In genomic region chr10:23150401-23150800, GRCm38 (mm10) we compare ENCODE assay signal across 8 mouse cellular contexts.
DNase-seq lines count a peak whose midpoint lies in the region; ATAC-seq and TF ChIP-seq lines count a peak whose summit lies in the region.
"Had no signal": no experiment of that assay in that cellular context is flagged by ENCODE, and none has a peak within 500 bp of the region (broad histone marks: within the 10 kb centered on the region; RNA-seq: fewer than 3 reads in every experiment).

No protein-coding gene starts in this region.

- H3K9ac ChIP-seq in kidney, embryonic 15.5 days: no peak overlapping the region
- H3K9ac ChIP-seq: embryonic facial prominence, embryonic 15.5 days had no signal

- no peak overlapping the region for H3K4me3 ChIP-seq in kidney, embryonic 15.5 days (replicated peaks)
- H3K4me3 ChIP-seq: embryonic facial prominence, embryonic 15.5 days had no signal

- peaks cover 20% of the 10 kb centered on the region for H3K36me3 ChIP-seq in kidney, embryonic 15.5 days
- H3K36me3 ChIP-seq: embryonic facial prominence, embryonic 15.5 days had no signal

- CTCF ChIA-PET in Patski (lab: Charles Lee): interaction anchor here (1.0 kb wide), 1 partner anchor 461 kb away, joined by 3 read pairs; no protein-coding TSS in a partner anchor

- POLR2A ChIA-PET in Patski (lab: Charles Lee): no interaction called here

- in situ Hi-C loops in Patski (cut with MboI; ENCODE audit: low pct_unique_long_range_greater_than_20kb): no loop called here

- H3K4me1 ChIP-seq in kidney, embryonic 15.5 days: no peaks in the 10 kb centered on the region
- H3K4me1 ChIP-seq: embryonic facial prominence, embryonic 15.5 days had no signal

- DNase-seq in kidney, adult 18-20 months: peak; percentile 10
- DNase-seq in CD4-positive helper T cell, adult 2 months (ENCODE audit: low read depth, low spot score): peak; percentile 9
- no peak for DNase-seq in Patski (ENCODE audit: low read depth, low spot score)
- DNase-seq in lung, postnatal 10 days: peak; percentile 18
- DNase-seq in left cerebral cortex, adult 8-10 months (ENCODE audit: low spot score in 2 of 2): no peak
- DNase-seq in T-cell, adult 2 months (ENCODE audit: low spot score): no peak

- no peak for ATAC-seq in kidney, embryonic 15.5 days (replicated peaks; ENCODE audit: low FRiP score)
- no peak for ATAC-seq in Patski

- no peaks in the 10 kb centered on the region for H3K9me3 ChIP-seq in kidney, embryonic 15.5 days (replicated peaks)
- H3K9me3 ChIP-seq: embryonic facial prominence, embryonic 15.5 days had no signal

- H3K27ac ChIP-seq in kidney, embryonic 15.5 days: no peak overlapping the region
- H3K27ac ChIP-seq: embryonic facial prominence, embryonic 15.5 days had no signal

- H3K27me3 ChIP-seq in kidney, embryonic 15.5 days: no peaks in the 10 kb centered on the region
- H3K27me3 ChIP-seq in Patski: no peaks in the 10 kb centered on the region
- H3K27me3 ChIP-seq: embryonic facial prominence, embryonic 15.5 days had no signal

- WGBS in kidney, embryonic 15.5 days: 92% methylated on average over 3 of the region's 3 CpGs

- TF ChIP-seq CTCF in Patski (IDR thresholded peaks at IDR 0.05): peak; percentile 58

- H3K4me2 ChIP-seq in kidney, embryonic 15.5 days: no peak overlapping the region
- H3K4me2 ChIP-seq: embryonic facial prominence, embryonic 15.5 days had no signal

Comparison
In these comparisons a context has a peak if more than half of its experiments do, and no peak if none do; other contexts are left out.
1. DNase-seq: peak in kidney, adult 18-20 months (single experiment), CD4-positive helper T cell, adult 2 months (single experiment) and lung, postnatal 10 days (single experiment); none in Patski (single experiment), left cerebral cortex, adult 8-10 months (0 of 2) and T-cell, adult 2 months (single experiment).